Mouse (Mus musculus): ENCODE measurements at regions not wholly inside any gene's neighbourhood (a gene's known extent, or its start where the extent isn't known, plus 50 kb on each side); places are given as distances from the start of the nearest gene placed in this dataset.

DNA sequence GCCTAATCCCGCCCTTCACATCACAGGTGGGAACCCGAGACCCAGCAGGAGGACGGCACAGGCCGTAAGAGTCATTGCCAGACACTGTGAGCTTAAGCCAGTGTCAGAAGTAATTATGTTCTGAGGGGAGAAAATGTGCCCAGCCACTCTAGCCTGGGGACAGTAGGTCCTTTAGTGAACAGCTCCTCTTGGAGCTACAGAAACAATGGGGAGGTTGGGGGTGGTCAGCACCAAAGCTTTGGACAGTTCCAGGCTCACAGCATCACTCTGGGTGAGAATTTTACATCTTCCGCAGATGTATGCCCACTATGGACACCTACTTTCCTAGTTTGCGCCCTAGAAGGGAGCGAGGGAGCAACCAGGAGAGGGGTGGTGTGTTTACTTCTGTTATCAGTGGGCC is 65.7 kb upstream of the Pcbd1 start:
- no peak for TF ChIP-seq CTCF (IDR thresholded peaks at IDR 0.05; ENCODE audit: borderline replicate concordance, extremely low read depth, insufficient read depth, insufficient read length)
- no peak for TF ChIP-seq POLR2A (IDR thresholded peaks at IDR 0.05; ENCODE audit: borderline replicate concordance, extremely low read depth, insufficient read depth, insufficient read length, poor library complexity, severe bottlenecking)

Data from brain, embryonic 14.5 days (tissue).